Mouse (Mus musculus) adrenal gland, postnatal 0 days (tissue): ENCODE data around the gene Cdk2. TPM values are rescaled to one million over a fixed set of nuclear protein-coding genes. Genes with fewer than 3 reads are reported as not detected.

Experiments
- polyA plus RNA-seq: library from polyadenylated mRNA; unstranded; fragments of >200 nt; fragmentation: Nextera tagmentation; extraction: Ambion mirVana; gene quantifications from 2 replicates; pipeline ENCODE4 v1.2.1, GENCODE M21; 2015

Gene Cdk2
- 25.1 and 41.0 TPM in 2 replicates for polyA plus RNA-seq

DNA sequence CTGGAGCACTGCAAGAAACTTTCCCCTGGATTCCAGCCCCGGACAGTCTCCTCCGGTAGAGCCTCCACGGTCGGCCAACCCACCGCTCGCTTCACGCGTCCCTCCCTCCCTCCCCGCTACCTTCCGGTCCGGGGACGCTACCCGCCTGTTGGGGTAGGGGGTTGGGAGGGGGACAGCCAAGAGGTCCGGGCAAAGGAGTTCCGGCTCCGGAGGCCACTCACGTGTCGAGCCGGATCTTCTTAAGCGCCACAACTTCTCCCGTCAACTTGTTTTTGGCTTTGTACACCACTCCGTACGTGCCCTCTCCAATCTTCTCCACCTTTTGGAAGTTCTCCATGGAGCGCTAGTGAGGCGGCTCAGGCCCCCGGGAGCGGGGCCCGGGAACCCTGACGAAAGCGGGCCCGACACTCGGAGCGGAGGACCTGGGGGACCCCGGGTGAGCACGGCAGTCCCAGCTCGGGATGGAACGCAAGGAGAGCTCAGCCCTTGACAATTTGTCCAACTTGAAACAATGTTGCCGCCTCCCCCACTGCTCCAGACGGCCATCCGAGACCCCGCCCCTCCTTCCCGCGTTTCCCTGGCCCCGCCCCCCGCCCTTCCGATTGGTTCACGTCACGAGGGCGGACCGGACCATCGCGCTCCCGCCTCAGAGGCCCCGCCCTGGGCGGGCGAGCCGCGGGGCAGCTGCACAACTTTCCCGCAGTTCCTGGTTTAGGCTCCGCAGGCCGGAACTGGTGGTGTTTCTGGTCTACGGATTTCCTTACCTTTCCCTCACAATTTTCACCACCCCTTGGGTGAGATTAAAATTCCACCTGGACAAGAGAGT is at the start of gene Cdk2:
TSS of gene Cdk2 (minus strand) at position 541 of the 826 bp plus-strand sequence.

GRCm38 (mm10) chr10:128747646-128748251 is 42.9 kb upstream of the Cdk2 start, which contains the start of gene Pym1:
Gene Pym1, plus strand, starts transcription at chr10:128747889.

GRCm38 (mm10) chr10:128744680-128745601 is 40.1 kb upstream of the Cdk2 start, which contains the start of gene Dgka:
Gene Dgka, minus strand, starts transcription at chr10:128744855.

DNA sequence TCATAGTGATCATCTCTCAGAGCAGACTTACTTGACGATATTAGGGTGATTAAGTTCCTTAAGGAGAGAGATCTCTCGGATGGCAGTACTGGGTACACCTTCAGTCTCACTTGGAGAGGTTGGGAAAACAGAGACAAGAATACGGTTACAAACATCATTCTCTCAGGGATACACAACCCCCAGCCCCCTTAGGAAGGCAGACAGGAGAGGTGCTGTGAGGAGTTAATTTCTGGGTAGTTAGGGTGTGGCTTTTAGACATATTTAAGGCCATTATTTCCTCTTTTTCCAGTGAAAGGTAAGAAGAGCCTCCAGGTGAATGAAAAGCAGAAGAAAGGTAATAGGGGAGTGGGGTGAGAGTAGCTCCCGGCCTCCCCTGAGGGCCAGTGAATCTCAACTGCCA is 936 bp downstream of the Cdk2 start, which contains the start of gene Pmel:
TSS of gene Pmel (plus strand) at position 301 of the 400 bp plus-strand sequence.

GRCm38 (mm10) chr10:128695992-128696807 is 8.6 kb downstream of the Cdk2 start, which contains the start of gene Rab5b:
Gene Rab5b, minus strand, starts transcription at chr10:128696264.

GRCm38 (mm10) chr10:128673763-128674468 is 30.9 kb downstream of the Cdk2 start, which contains the start of gene Suox:
Gene Suox, minus strand, starts transcription at chr10:128674073.

Other genes starting within 250 kb of the Cdk2 start
- 49.6 and 55.3 TPM in 2 replicates for gene Smarcc2, start 245.8 kb downstream of the Cdk2 start, polyA plus RNA-seq
- 1,391 and 2,048 TPM in 2 replicates for gene Myl6, start 210.9 kb downstream of the Cdk2 start, polyA plus RNA-seq
- 1.8 and 4.1 TPM in 2 replicates for gene Myl6b, start 206.3 kb downstream of the Cdk2 start, polyA plus RNA-seq
- 18.3 and 25.7 TPM in 2 replicates for gene Esyt1, start 179.2 kb downstream of the Cdk2 start, polyA plus RNA-seq
- 10.9 and 12.5 TPM in 2 replicates for gene Zc3h10, start 157.3 kb downstream of the Cdk2 start, polyA plus RNA-seq
- 3,668 and 6,742 TPM in 2 replicates for gene Rpl41, start 155.7 kb downstream of the Cdk2 start, polyA plus RNA-seq
- 61.0 and 89.3 TPM in 2 replicates for gene Pa2g4, start 139.0 kb downstream of the Cdk2 start, polyA plus RNA-seq
- gene Erbb3, start 115.4 kb downstream of the Cdk2 start, polyA plus RNA-seq = 2.7 and 4.1 TPM in 2 replicates
- gene Rps26, start 78.3 kb downstream of the Cdk2 start, polyA plus RNA-seq = 691 and 706 TPM in 2 replicates
- gene Ikzf4, start 59.0 kb downstream of the Cdk2 start, polyA plus RNA-seq = 2.3 and 2.9 TPM in 2 replicates
- 13.4 and 18.0 TPM in 2 replicates for gene Suox, start 31.0 kb downstream of the Cdk2 start, polyA plus RNA-seq
- 71.5 and 84.4 TPM in 2 replicates for gene Rab5b, start 8.8 kb downstream of the Cdk2 start, polyA plus RNA-seq
- 1.2 and 1.6 TPM in 2 replicates for gene Pmel, start 836 bp downstream of the Cdk2 start, polyA plus RNA-seq
- gene Dgka, start 39.8 kb upstream of the Cdk2 start, polyA plus RNA-seq = 5.6 and 7.5 TPM in 2 replicates
- 27.0 and 29.1 TPM in 2 replicates for gene Pym1, start 42.9 kb upstream of the Cdk2 start, polyA plus RNA-seq
- 3.0 and 8.9 TPM in 2 replicates for gene Mmp19, start 85.9 kb upstream of the Cdk2 start, polyA plus RNA-seq
- 35.4 and 46.5 TPM in 2 replicates for gene Dnajc14, start 99.0 kb upstream of the Cdk2 start, polyA plus RNA-seq
- gene Tmem198b, start 99.3 kb upstream of the Cdk2 start, polyA plus RNA-seq = 16.8 and 17.0 TPM in 2 replicates
- gene Sarnp, start 112.3 kb upstream of the Cdk2 start, polyA plus RNA-seq = 172 and 217 TPM in 2 replicates
- gene Ormdl2, start 116.6 kb upstream of the Cdk2 start, polyA plus RNA-seq = 71.7 and 80.1 TPM in 2 replicates
- gene Gdf11, start 186.7 kb upstream of the Cdk2 start, polyA plus RNA-seq = 3.1 and 4.0 TPM in 2 replicates
- gene Cd63, start 196.0 kb upstream of the Cdk2 start, polyA plus RNA-seq = 643 and 761 TPM in 2 replicates
- 32.2 and 42.0 TPM in 2 replicates for gene Rdh5, start 217.9 kb upstream of the Cdk2 start, polyA plus RNA-seq
- 320 and 467 TPM in 2 replicates for gene Bloc1s1, start 219.0 kb upstream of the Cdk2 start, polyA plus RNA-seq
- gene Itga7, start 228.8 kb upstream of the Cdk2 start, polyA plus RNA-seq = 6.0 and 11.5 TPM in 2 replicates